Mouse (Mus musculus) hindbrain, embryonic 11.5 days (tissue): ENCODE measurements around the gene Nek8. TPM values are rescaled to one million over a fixed set of nuclear protein-coding genes. Genes with fewer than 3 reads are reported as not detected.

Experiments used
- ATAC-seq: fragments of 200-750 bp; cut with Nextera tagmentation; 2 replicates; pipeline ENCODE4 v1.8.0; 2017; ENCODE audit warnings: mild to moderate bottlenecking, moderate TSS enrichment, moderate library complexity; ENCODE audit not compliant: low FRiP score
- DNase-seq: peaks from one replicate; pipeline ENCODE4 v3.0.0-alpha.2; 2015; ENCODE audit warnings: low spot score
- H3K27ac ChIP-seq: fragments of 300-500 bp; sonication (generic); 2 replicates; pipeline ENCODE4 v1.5.1; 2014; ENCODE audit warnings: mild to moderate bottlenecking, low read depth, low read length
- H3K27me3 ChIP-seq: fragments of 300-500 bp; sonication (generic); 2 replicates; pipeline ENCODE4 v1.6.1; 2014; ENCODE audit warnings: mild to moderate bottlenecking, low read length, moderate library complexity, mixed read lengths; ENCODE audit not compliant: control insufficient read depth, insufficient read depth
- H3K36me3 ChIP-seq: fragments of 300-500 bp; sonication (generic); 2 replicates; pipeline ENCODE4 v1.6.1; 2014; ENCODE audit warnings: mild to moderate bottlenecking, low read length, moderate library complexity, mixed read lengths; ENCODE audit not compliant: control insufficient read depth, insufficient read depth
- H3K4me1 ChIP-seq: fragments of 300-500 bp; sonication (generic); replicated peaks from 2 replicates; pipeline ENCODE4 v1.6.1; 2014; ENCODE audit warnings: low read length, mixed read lengths; ENCODE audit not compliant: control insufficient read depth, insufficient read depth
- H3K4me2 ChIP-seq: fragments of 300-500 bp; sonication (generic); replicated peaks from 2 replicates; pipeline ENCODE4 v1.6.1; 2014; ENCODE audit warnings: mild to moderate bottlenecking, low read depth, low read length
- H3K4me3 ChIP-seq: fragments of 300-500 bp; sonication (generic); 2 replicates; pipeline ENCODE4 v1.5.1; 2014; ENCODE audit warnings: low read depth, low read length
- H3K9ac ChIP-seq: fragments of 300-500 bp; sonication (generic); 2 replicates; pipeline ENCODE4 v1.6.1; 2014; ENCODE audit warnings: low read depth, low read length
- H3K9me3 ChIP-seq: fragments of 300-500 bp; sonication (generic); 2 replicates; pipeline ENCODE4 v1.6.1; 2016; ENCODE audit warnings: low read length; ENCODE audit not compliant: control insufficient read depth
- WGBS: fragments of 180-500 bp; shearing (Covaris S2); extraction: QIAGEN DNeasy Blood & Tissue Kit; methylation state at CpG from one replicate; pipeline ENCODE4 v1.1.7; 2014; 5-methylcytosine and 5-hydroxymethylcytosine counted together
- polyA plus RNA-seq: library from polyadenylated mRNA; unstranded; fragments of >200 nt; fragmentation: Nextera tagmentation; extraction: Ambion mirVana; gene quantifications from 2 replicates; pipeline ENCODE4 v1.2.1, GENCODE M21; 2014

The Nek8 gene
- 5.2 and 7.0 TPM in 2 replicates for polyA plus RNA-seq

DNA sequence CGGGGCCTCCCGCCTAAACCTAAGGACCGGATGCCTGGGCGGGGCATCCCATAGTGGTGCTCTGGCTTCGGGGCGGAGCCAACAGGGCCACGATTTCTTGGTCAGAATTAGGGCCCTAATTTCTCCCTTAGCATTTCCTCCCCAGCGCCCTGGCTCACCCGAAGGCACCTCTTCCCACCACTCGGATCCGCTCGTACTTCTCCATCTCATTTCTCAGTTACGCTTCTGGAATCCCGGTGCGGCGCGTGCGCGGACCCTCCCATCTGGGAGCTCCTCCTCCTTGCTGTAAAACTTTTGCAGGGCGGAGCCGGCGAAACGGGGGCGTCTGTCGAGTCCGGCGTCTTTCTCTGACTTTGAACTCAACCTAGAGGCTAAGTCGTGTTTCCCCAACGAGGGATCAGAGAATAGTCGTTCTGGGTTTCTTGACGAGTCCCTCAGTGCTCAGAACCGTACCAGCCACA, at the start of gene Nek8, which contains the start of gene Tlcd1:
TSS of gene Nek8 (minus strand) at position 274 of the 461 bp plus-strand sequence.
TSS of gene Tlcd1 (plus strand) at position 310 of the 461 bp plus-strand sequence.
- 0 out of 2 replicates have a peak within 1 kb of the TSS, but pooled peaks have one; percentile 25 for H3K27ac ChIP-seq

DNA sequence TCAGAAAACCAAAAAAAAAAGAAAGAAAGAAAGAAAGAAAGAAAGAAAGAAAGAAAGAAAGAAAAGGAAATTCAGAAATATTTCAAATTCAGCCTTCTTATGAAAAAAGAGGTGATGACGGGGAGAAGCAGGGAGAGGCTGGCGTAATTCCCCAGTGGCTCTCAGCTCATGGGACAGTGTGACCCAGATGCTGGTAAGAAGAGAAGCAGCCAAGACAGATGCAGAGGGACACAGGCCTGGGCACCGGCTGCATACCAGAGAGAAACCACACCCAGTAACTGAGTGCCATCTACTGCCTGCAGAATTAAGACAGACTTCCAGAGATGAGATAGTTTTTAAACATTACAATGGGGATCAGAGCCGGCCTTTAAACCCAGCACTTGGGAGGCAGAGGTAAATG, 47.1 kb upstream of the Nek8 start:
- Histone ChIP-seq H3K27ac (no peak overlapping the region), H3K4me3 (no peak overlapping the region), H3K9ac (no peak overlapping the region), H3K9me3 (no peaks in the 10 kb centered on the region), H3K4me1 (no peaks in the 10 kb centered on the region), H3K4me2 (no peak overlapping the region), H3K36me3 (peaks cover 36% of the 10 kb centered on the region), H3K27me3 (no peaks in the 10 kb centered on the region)
- WGBS, result 91% methylated on average over 4 of the region's 4 CpGs
- DNase-seq, result no peak
- ATAC-seq, result no peak

More for the DNA sequence above, at the start of gene Nek8, which contains the start of gene Tlcd1:
- DNase-seq (peak; percentile 95), ATAC-seq (peak; percentile 62)
- peak within 1 kb of the TSS; percentile 91 for H3K4me2 ChIP-seq
- H3K9ac ChIP-seq, result peak within 1 kb of the TSS; percentile 50
- H3K36me3 ChIP-seq, result peaks cover 9% of the 10 kb centered on the region; the same call in 1 of the 2 replicates
- under 1% methylated on average over 32 of the region's 32 CpGs for WGBS
- H3K4me3 ChIP-seq, result peak within 1 kb of the TSS; percentile 53
- peaks cover 22% of the 10 kb centered on the region for H3K4me1 ChIP-seq
- no peaks in the 10 kb centered on the region for H3K9me3 ChIP-seq
- no peaks in the 10 kb centered on the region for H3K27me3 ChIP-seq

GRCm38 (mm10) chr11:78215709-78216317, 39.3 kb upstream of the Nek8 start:
- no peaks in the 10 kb centered on the region for H3K4me1 ChIP-seq
- no peak for DNase-seq
- H3K9ac ChIP-seq, result no peak overlapping the region
- no peak overlapping the region for H3K4me3 ChIP-seq
- WGBS, result 91% methylated on average over 11 of the region's 11 CpGs
- no peak for ATAC-seq
- H3K9me3 ChIP-seq, result no peaks in the 10 kb centered on the region
- H3K27me3 ChIP-seq, result no peaks in the 10 kb centered on the region
- H3K36me3 ChIP-seq, result peaks cover 34% of the 10 kb centered on the region
- no peak overlapping the region for H3K4me2 ChIP-seq
- H3K27ac ChIP-seq, result no peak overlapping the region

GRCm38 (mm10) chr11:78213086-78213817, 36.8 kb upstream of the Nek8 start:
- no peak overlapping the region for H3K27ac ChIP-seq
- WGBS, result 97% methylated on average over 14 of the region's 14 CpGs

GRCm38 (mm10) chr11:78211513-78211912, 35.0 kb upstream of the Nek8 start:
- Histone ChIP-seq H3K9ac (no peak overlapping the region), H3K36me3 (peaks cover 43% of the 10 kb centered on the region), H3K27ac (no peak overlapping the region), H3K9me3 (no peaks in the 10 kb centered on the region), H3K4me1 (no peaks in the 10 kb centered on the region), H3K27me3 (no peaks in the 10 kb centered on the region), H3K4me3 (no peak overlapping the region), H3K4me2 (no peak overlapping the region)
- WGBS, result 99% methylated on average over 5 of the region's 5 CpGs
- DNase-seq (no peak), ATAC-seq (no peak)

More at GRCm38 (mm10) chr11:78213086-78213817, 36.8 kb upstream of the Nek8 start:
- H3K27me3 ChIP-seq, result no peaks in the 10 kb centered on the region
- no peaks in the 10 kb centered on the region for H3K4me1 ChIP-seq
- DNase-seq (no peak), ATAC-seq (no peak)
- no peaks in the 10 kb centered on the region for H3K9me3 ChIP-seq
- no peak overlapping the region for H3K9ac ChIP-seq
- no peak overlapping the region for H3K4me3 ChIP-seq
- peaks cover 40% of the 10 kb centered on the region for H3K36me3 ChIP-seq
- no peak overlapping the region for H3K4me2 ChIP-seq

- no peaks in the 10 kb centered on the region for H3K4me1 ChIP-seq
- H3K27ac ChIP-seq, result no peak overlapping the region
- H3K4me3 ChIP-seq, result no peak overlapping the region
- H3K36me3 ChIP-seq, result peaks cover 37% of the 10 kb centered on the region
- no peak for ATAC-seq
- no peak overlapping the region for H3K9ac ChIP-seq
- H3K4me2 ChIP-seq, result no peak overlapping the region
- no peaks in the 10 kb centered on the region for H3K9me3 ChIP-seq
- WGBS, result 66% methylated on average over 7 of the region's 7 CpGs
- no peak for DNase-seq
- no peaks in the 10 kb centered on the region for H3K27me3 ChIP-seq
Measured at GRCm38 (mm10) chr11:78210615-78211014, 34.1 kb upstream of the Nek8 start.

DNA sequence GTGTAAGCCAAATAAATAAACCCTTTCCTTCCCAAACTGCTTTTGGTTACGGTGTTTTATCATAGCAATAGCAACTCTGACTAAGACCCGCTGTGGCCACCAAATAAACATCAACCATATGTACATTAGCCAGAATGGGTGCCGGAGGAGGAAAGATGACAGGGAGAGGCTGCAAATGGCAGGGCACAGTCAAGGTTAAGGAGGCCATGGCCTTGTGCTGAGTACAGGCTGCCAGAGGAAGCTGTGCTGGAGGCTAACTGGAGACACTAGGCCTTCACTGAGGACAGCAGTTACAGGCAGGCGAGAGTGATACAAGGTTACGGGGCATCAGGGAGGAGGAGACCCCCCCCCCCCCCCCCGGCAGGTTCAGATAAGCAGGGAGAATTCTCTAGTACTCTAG, 33.4 kb upstream of the Nek8 start:
- no peak overlapping the region for H3K4me2 ChIP-seq

GRCm38 (mm10) chr11:78207190-78207589, 30.7 kb upstream of the Nek8 start:
- peaks cover 27% of the 10 kb centered on the region for H3K36me3 ChIP-seq
- no peaks in the 10 kb centered on the region for H3K9me3 ChIP-seq
- WGBS, result 78% methylated on average over 7 of the region's 7 CpGs
- no peaks in the 10 kb centered on the region for H3K4me1 ChIP-seq
- no peak overlapping the region for H3K9ac ChIP-seq
- H3K27me3 ChIP-seq, result no peaks in the 10 kb centered on the region
- no peak overlapping the region for H3K4me2 ChIP-seq
- no peak overlapping the region for H3K4me3 ChIP-seq
- DNase-seq, result no peak
- H3K27ac ChIP-seq, result no peak overlapping the region
- no peak for ATAC-seq

More for the DNA sequence above, 33.4 kb upstream of the Nek8 start:
- Histone ChIP-seq H3K4me1 (no peaks in the 10 kb centered on the region), H3K9me3 (no peaks in the 10 kb centered on the region), H3K36me3 (peaks cover 33% of the 10 kb centered on the region), H3K27me3 (no peaks in the 10 kb centered on the region), H3K27ac (no peak overlapping the region), H3K9ac (no peak overlapping the region), H3K4me3 (no peak overlapping the region)
- WGBS, result 97% methylated on average over 5 of the region's 6 CpGs
- no peak for DNase-seq
- no peak for ATAC-seq
